Mouse (Mus musculus) layer of hippocampus, adult 2 months (tissue): ENCODE data around the gene Tram2. TPM values are rescaled to one million over a fixed set of nuclear protein-coding genes. Genes with fewer than 3 reads are reported as not detected.

ENCODE experiments used
- DNase-seq, 2 experiments: peaks; one replicate each; pipeline ENCODE4 v3.0.0; 2022; ENCODE audit warnings: low spot score in 2 of 2
- H3K27ac ChIP-seq: fragments of 200-600 bp; 2 replicates; pipeline ENCODE4 v1.8.1; 2022
- H3K4me3 ChIP-seq: fragments of 200-600 bp; 2 replicates; pipeline ENCODE4 v1.8.1; 2022; ENCODE audit warnings: mild to moderate bottlenecking
- CTCF ChIP-seq: fragments of 200-600 bp; conservative IDR thresholded peaks from 2 replicates; pipeline ENCODE4 v1.8.1; 2022; ENCODE audit warnings: antibody characterized with exemption, mild to moderate bottlenecking, moderate library complexity
- total RNA-seq, 2 experiments: library from RNA; stranded (reverse); gene quantifications; 2 replicates each; pipeline ENCODE4 v1.2.3; 2021

The Tram2 gene
- total RNA-seq, 2 experiments from 2014 or later: 1.00 to 1.1 TPM

- TF ChIP-seq CTCF: no peak
- Histone ChIP-seq H3K4me3 (no peak overlapping the region), H3K27ac (no peak overlapping the region)
- no peak for DNase-seq
Observed at GRCm38 (mm10) chr1:21031650-21032049, 47.4 kb downstream of the Tram2 start.

DNA sequence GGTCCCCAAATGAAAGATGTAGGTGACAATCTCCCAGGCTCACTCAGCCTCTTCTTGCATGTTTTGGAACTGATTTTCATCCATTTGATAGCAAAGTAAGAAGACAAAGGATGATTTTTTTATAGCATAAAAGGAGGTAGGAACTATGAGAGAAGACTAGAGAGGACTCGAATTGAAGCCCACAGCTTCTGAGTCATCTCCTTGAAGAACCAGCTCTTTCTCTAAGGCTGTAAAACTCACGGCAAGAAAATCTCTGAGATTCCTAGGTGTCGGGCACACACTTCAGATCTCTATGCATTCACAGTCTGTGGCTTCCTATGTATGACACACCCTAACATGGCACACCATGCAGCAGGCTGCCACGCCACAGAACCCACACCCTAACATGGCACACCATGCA, 50.0 kb downstream of the Tram2 start:
- DNase-seq: no peak
- H3K27ac ChIP-seq: no peak overlapping the region
- no peak for TF ChIP-seq CTCF
- H3K4me3 ChIP-seq: no peak overlapping the region

GRCm38 (mm10) chr1:21026534-21026933, 52.5 kb downstream of the Tram2 start:
- DNase-seq: no peak
- Histone ChIP-seq H3K4me3 (no peak overlapping the region), H3K27ac (no peak overlapping the region)
- TF ChIP-seq CTCF: no peak

- no peak for TF ChIP-seq CTCF
- no peak overlapping the region for H3K4me3 ChIP-seq
- H3K27ac ChIP-seq: no peak overlapping the region
- no peak for DNase-seq
Observed at GRCm38 (mm10) chr1:21025203-21025602, 53.8 kb downstream of the Tram2 start.

DNA sequence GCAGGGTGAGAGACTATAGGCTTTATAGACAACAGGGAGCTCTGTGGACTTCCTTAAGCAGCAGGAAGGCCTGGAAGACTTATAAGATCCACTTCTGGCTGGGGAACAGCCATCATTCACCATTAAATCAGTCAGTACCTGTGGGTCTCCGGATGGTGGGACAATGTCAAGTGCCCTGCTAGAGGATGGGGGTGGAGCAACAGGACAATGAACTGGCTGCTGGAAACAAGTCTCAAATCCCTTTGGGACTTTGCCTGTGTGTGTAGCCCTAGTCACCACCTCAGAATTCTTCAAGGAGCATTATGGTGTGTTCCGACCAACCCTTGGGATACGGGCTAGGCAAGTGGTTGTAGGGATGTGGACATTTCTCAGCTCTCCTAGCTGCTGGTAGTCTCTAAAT, 55.9 kb downstream of the Tram2 start:
- DNase-seq: no peak
- Histone ChIP-seq H3K27ac (no peak overlapping the region), H3K4me3 (no peak overlapping the region)
- no peak for TF ChIP-seq CTCF

GRCm38 (mm10) chr1:21014463-21014862, 64.6 kb downstream of the Tram2 start:
- DNase-seq: no peak
- no peak for TF ChIP-seq CTCF
- Histone ChIP-seq H3K27ac (no peak overlapping the region), H3K4me3 (no peak overlapping the region)

- no peak for DNase-seq
- Histone ChIP-seq H3K27ac (no peak overlapping the region), H3K4me3 (no peak overlapping the region)
- TF ChIP-seq CTCF: no peak
Observed at GRCm38 (mm10) chr1:21010282-21010800, 68.7 kb downstream of the Tram2 start.

DNA sequence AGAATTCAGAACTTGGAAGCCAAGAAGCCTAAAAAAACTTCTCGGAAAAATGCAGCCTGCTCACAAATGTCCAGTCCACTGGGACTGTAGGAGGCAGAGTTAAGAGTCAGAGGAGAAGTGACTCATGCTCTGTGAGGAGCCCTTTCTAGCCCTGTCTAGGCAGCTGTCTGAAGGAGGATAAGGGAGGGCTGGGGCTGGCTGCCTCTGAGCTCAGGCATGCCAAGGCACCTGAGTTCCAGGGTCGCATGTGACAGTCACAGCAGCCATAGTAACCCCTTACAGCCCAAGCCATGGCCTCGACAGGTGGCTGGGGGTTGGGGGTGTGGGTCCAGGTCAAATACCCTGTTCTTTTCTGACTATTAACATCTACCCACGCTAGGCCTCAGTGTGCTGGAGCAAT, 70.1 kb downstream of the Tram2 start:
- H3K27ac ChIP-seq: no peak overlapping the region
- TF ChIP-seq CTCF: no peak
- DNase-seq: no peak
- no peak overlapping the region for H3K4me3 ChIP-seq

- DNase-seq: no peak
- H3K27ac ChIP-seq: no peak overlapping the region
- no peak overlapping the region for H3K4me3 ChIP-seq
- no peak for TF ChIP-seq CTCF
Observed at GRCm38 (mm10) chr1:21007941-21008701, 70.9 kb downstream of the Tram2 start.

DNA sequence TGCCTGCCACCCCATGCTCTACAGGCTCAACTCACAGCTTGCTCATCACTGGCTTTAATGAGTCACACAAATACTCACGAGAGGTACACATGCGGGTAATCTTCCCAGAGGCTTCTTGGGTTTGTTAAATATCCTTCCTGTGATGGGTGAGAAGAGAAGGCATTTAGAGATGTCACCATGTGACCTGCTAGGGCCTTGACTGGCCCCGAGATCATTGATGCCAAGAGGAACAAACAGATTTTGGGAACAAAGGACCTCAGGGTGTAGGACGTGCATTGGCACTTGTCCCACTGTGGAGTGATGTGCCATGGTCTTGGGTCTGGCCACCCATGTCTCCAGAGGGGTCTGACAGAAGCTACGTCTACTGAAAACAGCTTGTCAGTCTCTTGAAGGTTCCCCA, 72.3 kb downstream of the Tram2 start:
- TF ChIP-seq CTCF: no peak
- Histone ChIP-seq H3K27ac (no peak overlapping the region), H3K4me3 (no peak overlapping the region)
- no peak for DNase-seq

- no peak overlapping the region for H3K4me3 ChIP-seq
- H3K27ac ChIP-seq: no peak overlapping the region
- no peak for DNase-seq
- TF ChIP-seq CTCF: no peak
Observed at GRCm38 (mm10) chr1:21004596-21004995, 74.4 kb downstream of the Tram2 start.

- peak; percentile 22; the same call in 1 of the 2 replicates for TF ChIP-seq CTCF
- DNase-seq: peak in 1 of 2 experiments; percentile 14
- H3K27ac ChIP-seq: no peak overlapping the region
- no peak overlapping the region for H3K4me3 ChIP-seq
Observed at GRCm38 (mm10) chr1:21002246-21003142, 76.5 kb downstream of the Tram2 start.

DNA sequence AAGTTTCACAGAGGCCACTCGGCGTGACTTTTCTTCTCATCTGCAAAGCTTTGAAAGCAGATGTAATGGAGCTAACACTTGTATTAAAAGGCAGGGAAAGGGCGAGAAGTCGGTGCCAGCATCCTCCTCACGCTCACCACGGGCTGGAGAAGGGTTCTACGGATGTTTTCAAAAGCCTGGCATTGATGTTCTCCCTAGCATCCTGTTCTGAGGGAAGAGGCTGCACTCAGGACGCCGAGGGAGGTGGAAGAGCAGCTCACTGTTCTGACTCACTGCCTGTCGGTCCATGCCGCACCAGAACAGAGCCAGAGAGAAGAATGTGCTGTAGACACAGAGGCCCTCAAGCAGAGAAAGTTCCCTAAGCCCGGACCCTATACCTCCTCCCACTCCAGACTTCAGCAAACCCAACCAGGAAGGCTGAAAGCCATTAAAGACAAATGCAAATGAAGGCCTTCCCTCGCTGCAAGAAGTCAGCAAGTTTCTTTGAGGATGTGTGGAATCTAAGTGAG, 81.1 kb downstream of the Tram2 start:
- H3K4me3 ChIP-seq: no peak overlapping the region
- TF ChIP-seq CTCF: no peak
- no peak overlapping the region for H3K27ac ChIP-seq
- no peak for DNase-seq

DNA sequence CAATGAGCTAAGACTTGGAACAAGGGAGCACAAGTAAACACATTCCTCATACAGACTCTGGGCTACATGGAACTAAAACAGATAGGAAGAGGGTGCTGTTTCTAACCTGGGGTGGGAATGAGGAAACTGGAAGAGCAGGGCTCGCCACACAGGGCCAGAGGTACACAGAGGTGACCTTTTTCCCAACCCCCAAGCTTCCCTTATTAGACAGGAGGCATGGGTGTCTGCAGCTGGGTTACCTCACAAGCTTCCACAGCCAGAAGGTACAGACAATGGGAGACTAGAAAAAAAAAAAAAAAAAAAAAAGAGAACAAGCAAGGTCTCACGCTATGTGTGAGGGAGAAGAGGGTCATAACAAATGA, 81.7 kb downstream of the Tram2 start:
- Histone ChIP-seq H3K4me3 (no peak overlapping the region), H3K27ac (no peak overlapping the region)
- TF ChIP-seq CTCF: no peak
- no peak for DNase-seq
